Mouse (Mus musculus) testis, postnatal 14 days (tissue): Measurements from ENCODE around the gene Cdc42bpa.
"Not testable (repeated sequence)": the region's sequence is repeated elsewhere in the genome, so short reads cannot be mapped to it uniquely, and the experiment has no call there.

Experiments
- DNase-seq: peaks from one replicate; pipeline ENCODE4 v3.0.0; 2021; ENCODE audit warnings: low spot score

Cdc42bpa gene

DNA sequence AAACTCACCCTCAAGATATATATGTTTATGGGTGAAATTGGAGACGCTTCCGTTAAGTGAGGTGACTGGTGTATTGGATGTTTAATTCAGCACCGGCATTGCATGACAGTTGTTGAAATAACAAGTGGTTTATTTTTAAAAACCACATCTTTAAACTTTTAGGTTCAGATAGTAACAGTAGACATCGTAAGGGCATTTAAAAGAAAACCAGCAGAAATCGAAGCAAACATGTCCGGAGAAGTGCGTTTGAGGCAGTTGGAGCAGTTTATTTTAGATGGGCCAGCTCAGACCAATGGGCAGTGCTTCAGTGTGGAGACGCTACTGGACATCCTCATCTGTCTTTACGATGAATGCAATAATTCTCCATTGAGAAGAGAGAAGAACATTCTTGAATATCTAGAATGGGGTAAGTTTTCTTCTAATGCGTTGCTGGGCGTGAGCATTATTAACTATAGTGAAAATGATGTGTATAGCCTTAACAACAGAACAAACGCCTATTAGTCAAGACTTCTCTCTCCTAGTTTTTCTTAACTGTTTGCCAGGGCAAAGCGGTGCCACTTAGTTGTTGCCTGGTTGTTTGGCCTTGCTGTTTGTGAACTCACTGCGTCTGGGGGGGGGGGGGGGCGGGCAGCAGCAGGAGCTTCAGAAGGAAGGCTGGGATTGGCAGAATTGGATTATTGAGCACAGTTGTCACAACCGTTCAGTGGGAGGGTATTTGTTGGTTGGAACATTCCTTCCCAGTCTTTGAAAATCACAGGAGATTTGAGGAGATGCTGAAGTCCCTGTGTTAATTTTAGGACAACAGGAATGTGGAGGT is 818 bp downstream of the Cdc42bpa start:
- no peak for DNase-seq

DNA sequence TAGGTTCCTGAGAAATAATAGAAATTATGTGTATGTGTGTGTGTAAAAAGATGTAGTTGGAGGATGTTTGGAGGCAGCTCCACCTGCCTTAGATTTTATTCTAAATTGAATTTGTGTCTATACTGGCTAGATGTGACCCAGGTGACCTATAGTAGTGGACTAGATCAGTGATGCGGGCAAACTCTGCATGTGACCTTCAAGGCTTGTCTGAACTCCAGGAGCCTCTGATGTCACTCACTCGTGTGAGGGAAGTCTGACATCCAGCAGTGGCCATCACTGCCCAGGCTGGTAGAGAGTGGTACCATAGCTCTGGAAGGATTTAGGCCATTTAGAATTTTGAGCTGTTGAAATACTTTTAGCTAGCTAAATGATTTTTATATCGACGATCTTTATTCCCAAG is 1.5 kb downstream of the Cdc42bpa start:
- no peak for DNase-seq

DNA sequence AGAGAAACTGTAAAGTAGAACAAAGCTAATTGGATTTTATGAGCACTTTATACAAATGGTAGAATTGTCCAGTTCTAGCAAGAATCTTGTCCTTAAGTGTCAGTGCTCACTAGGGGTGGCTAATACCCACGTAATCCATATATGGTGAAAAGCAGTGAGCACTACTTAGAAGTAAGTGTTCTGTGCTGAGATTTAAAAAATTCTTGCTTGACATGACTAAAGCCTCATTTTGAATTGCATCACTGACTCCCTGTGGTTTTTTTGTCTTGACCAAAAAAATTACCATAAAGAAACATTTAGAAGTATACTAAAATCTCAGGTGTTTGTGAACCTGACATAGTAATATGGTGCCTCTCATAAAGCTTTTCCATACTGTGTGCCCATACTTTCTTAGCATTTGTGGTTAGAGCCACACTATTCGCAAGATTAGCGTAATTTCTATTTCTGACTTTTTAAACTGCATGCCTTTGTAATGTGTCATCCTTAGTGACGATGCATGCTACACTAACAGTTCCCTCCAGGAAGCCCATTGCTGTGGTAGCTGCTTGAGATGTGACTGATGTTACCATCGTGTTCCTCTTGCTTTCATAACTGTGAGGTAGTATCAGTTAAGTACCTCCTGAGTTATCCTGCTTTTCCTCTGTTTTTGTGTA is 9.6 kb downstream of the Cdc42bpa start:
- DNase-seq: no peak

DNA sequence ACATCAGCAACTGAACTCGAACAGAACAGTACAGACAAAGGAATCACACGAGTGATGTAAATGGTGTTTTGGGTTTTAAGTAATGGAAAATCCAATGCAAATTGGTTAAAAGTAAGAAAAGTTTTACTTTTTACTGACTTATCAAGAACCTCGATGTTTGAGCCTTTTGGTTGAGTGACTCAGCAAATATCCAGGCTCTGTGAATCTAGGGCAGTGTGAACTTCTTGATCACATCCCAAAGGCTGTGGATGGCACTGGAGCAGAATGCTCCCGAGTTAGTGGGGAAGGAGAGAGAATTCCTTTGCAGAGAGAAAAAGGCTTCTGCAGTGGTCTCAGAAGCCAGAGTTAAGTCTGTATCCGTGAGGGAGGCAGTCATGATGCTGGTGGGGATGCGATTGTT is 14.7 kb downstream of the Cdc42bpa start:
- no peak for DNase-seq

DNA sequence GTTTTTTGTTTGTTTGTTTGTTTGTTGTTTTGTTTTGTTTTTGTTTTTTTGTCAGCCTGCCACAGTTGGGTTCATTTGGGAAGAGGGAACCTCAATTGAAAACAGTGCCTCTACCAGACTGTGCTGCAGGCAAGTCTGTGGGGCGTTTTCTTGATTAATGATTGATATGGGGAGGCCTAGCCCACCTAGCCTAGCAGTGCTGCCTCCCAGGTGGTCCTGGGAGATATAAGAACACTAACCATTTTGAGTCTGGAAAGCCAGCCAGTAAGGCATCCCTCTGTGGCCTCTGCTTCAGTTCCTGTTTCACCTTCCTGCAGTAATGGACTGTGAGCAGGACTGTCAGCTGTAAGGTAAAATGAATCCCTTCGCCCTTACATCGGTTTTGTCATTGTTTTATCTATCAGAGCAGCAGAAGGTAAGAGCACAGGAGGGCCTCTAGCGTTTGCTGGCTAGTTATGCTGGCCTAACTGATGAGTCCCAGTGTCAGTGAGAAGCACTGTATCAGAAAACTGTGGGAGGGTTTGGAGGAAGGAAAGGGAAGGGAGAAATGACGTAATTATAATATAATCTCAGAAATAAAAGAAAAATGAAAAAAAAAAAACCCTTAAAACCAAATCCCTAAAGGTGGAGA is 15.5 kb downstream of the Cdc42bpa start:
- DNase-seq: no peak

DNA sequence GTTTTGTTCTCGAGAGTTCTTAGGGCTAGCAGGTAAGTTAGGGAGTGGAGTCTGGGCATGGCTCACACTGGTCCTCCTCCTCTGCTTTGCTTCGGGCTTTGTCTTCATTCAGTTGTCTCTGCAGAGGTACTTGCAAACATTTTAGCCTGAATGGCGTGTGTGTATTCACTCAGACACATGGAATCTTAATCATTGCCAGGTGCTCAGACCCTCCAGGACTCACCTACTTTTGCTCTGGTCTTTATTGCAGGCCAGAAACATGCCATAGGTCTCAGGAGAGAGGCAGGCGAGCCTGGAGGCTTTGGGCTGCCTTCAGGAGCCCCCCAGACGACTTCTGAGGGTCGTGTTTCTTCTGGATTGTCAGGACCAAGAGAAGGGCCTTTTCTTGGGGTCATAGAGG is 17.2 kb downstream of the Cdc42bpa start:
- DNase-seq: no peak

DNA sequence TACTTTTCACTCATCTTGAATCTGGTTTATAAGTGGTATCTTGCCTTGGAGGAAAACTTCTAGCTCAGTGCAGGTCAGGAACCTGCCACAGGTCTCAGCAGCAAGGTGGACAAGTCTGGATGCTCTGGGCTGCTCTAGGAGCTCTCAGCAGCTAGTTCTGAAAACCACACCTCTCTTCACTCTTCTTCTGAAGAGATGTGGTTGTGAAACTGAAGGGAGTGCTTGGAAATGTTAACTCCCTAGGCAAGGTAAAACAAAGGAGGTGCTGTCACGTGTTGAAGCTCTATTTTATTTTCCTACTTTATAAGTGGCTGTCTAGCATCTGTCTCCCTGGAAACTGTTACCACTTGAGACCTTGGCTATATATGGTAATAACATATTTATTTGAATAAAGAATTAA is 18.5 kb downstream of the Cdc42bpa start:
- no peak for DNase-seq

DNA sequence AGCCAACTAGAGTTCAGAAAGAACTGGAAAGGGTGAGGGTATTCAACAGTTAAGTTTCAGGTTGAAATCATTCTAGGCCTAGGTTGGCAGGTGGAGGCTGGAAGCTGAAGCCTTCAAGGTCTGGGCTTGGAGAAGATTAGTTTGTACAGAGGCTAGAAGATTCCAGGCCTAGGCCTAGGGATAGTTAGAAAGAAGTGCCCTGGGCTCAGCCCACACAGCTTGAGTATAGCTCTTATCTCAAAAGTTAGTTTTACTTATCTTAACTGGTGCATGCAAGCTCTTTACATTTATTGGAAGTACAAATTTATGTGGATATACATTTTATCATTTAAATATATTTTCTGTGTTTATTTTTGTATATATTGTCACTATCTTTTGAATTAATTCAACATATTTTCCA is 21.4 kb downstream of the Cdc42bpa start:
- no peak for DNase-seq

DNA sequence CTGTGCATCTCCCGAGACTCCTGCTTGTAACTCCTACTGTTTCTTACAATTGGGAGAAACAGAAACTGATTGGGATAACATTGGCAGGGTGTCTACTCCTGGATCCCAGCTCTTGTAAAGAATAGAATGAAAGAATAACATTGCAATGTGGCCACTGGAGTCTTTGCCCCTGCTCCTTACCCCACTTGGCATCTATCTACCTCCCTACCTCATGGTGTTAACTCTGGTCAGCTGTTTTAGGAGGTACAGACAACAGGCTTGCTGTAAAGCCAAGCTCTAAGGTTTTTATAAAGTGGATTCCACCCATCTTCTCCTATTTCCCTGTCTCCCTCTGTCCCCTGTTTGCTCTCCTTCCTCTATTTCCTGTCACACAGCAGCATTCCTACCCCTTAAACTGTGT is 21.9 kb downstream of the Cdc42bpa start:
- no peak for DNase-seq

DNA sequence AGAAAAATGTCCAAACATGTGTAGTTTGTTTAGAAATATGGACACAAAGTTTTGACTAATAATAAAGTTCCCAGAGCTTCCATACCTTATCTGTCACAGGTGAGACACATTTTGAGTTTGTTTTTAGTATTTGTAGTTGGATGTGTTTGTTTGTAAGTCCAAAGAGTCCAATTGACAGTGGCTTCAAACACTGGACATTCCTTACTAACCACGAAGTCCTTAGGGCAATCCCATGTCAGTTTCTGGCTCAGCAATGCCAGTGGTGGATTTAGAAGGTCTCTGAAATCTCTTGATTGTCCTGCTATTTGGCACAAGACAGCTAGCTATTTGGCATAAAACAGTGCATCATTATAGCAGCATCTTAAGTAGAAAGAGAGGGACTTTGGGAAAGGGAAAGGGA is 22.7 kb downstream of the Cdc42bpa start:
- no peak for DNase-seq

DNA sequence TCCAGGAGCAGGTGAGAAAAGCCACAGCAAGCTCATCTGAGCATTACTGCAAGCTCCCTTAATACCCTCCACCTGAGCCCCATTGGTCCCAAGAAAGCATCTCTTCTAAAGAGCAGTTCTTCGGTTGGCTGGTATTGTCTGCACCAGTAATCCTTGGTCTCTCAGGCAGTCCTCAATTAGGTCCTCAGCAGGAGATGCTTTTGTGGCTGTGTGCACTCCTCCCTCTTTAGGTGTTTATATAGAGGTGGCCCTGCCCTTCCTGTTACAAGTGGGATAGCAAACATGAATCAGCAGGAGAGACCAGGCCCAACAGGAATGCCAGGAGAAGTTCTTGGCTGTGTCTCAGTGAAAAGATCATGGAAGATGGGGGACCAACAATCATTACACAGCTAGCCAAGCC is 23.9 kb downstream of the Cdc42bpa start:
- DNase-seq: no peak

DNA sequence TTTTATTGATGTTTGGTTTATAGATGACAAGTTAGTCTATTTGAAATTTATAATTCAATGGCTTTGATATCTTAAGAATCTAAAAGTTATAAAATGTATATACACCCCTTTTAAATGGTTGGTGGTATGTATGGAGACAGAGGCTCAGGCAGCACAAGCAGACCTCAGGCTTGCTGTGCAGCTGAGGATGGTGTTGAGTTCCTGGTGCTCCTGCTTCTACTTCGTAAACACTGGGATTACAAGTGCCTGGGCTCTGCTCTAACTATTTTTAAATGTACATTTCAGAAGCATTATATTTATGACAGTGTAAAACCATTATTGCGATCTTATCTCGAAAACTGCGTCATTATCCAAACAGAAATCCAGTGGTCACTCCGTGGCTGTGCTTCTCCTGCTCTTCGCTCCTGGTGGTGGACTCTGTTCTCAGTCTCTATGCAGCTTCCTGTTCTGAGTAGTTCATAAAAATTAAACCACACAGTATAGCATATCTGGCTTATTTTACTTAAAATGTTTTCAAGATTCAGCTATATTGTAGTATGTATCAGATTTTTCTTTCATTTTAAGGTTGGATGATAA is 31.5 kb downstream of the Cdc42bpa start:
- no peak for DNase-seq

DNA sequence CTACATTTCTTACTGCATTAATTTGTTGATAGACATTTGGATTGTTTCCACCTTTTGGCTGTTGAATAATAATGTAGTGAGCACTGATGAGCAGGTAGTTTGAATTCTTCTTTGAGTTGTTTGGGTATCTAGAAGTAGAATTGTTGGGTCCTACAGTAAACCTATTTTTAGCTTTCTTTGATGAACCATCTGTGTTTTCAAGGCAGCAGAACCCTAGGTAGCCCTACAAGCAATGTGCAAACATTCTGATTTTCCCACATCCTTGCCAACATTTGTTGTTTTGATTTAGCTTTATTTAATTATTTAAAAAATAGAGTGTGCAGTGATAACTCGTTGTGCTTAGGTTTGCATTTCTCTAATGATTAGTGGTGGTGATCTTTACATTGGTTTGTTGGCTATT is 32.0 kb downstream of the Cdc42bpa start:
- DNase-seq: no peak

DNA sequence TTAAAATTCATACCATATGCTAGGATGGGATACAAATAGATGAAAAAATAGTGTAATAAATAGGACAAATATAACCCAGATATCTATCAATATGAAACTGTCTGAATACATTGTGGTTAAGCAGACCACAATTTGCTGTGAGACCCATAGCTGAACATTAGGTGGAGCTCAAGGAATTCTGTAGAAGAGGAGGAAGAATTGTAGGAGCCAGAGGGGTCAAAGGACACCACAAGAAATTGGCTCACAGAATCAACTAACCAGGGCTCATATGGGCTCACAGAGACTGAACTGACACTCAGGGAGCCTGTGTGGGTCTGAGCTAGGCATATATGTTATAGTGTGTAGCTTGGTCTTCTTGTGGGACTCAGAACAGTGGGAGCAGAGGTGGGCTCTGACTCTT is 47.8 kb downstream of the Cdc42bpa start:
- no peak for DNase-seq

DNA sequence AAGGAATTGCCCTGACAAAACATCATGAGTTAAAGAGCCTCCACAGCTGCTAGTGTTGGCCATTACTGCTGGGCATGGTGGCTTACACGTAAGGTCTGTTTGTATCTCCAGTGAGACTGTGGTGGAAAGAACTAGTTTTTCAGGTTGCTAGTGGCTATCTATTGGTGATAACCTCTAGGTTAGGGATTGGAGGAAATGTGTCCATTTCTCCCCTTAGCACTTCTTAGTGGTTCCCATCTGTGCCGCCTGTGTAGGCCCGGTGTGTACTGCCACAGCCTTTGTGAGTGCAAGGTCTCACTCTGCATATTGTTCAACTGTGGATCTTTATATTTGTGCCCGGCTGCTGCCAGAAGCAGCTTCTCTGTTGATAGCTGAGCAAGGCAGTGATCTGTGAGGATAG is 53.2 kb downstream of the Cdc42bpa start:
- no peak for DNase-seq

DNA sequence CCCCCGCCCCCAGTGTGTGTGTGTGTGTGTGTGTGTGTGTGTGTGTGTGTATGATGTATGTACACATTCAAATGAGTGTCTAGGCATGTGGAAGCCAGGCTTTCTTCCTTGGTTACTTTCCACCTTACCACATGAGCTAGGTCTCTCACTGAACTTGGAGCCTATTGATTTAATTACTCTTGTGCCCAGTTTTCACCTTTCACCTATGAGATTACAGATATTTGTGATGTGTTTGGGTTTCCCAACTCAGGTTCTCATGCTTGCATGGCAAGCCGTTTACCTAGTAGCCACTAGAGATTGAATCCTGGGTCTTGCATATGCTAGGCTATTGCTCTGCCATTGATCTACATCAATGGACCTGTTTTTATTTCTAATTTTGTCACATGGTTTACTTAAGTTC is 57.9 kb downstream of the Cdc42bpa start:
- no peak for DNase-seq

DNA sequence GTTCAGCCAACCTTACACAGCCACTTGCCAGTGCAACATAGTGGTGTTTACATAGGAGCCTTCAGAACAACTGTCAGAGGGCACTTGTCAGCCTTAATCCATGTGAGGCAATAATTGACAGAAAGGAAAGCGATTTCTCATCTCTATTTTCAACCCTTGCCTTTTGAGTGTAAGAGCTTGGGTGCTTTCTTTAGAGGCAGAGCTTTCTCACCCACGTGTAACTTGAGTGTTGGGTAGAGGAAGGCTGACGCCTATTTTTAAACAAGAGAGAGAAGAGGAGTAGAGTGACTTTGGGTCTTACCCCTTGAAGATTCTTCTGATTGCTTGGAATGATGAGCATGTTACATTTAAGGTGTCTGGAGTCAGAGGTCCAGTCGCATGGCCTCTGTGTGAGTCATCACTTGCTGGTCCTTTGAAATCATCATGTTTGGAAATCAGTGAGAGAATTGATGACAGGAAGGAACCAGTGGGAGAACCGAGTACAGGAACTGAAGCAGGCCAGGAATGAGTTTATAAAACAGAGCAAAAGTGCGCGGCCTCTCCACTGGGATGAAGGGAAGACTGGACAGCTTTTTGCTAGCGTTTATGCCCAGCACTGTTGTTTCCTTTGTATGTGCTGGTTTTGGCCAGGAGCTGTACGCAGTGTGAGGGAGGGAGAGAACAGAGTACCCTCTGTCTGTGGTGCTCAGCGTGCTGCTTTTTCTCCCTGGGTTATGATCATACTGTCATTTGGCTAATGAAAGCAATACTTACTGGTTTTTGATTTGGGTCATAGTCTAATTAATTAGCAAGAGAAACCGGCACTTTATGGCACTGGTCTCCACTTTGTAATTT is 61.4 kb downstream of the Cdc42bpa start:
- DNase-seq: no peak

DNA sequence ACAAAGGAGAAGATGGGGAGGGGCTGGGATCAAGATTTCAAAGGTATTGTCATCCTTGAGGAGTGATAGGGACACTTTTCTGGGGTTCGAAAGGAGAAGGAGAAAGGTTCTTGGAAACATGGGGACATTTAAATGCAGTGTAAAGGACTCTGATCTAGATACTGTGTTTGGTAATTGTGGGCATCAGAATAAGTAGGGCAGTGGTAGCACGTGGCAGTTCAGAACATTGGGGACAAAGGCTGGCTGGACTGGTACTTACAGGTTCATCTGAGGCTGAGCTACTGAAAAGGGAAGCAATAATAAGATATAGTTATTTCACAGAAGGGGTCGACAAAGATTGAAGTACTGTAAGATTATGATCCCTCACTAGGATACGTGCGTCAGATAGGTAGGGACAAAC is 63.2 kb downstream of the Cdc42bpa start:
- no peak for DNase-seq

DNA sequence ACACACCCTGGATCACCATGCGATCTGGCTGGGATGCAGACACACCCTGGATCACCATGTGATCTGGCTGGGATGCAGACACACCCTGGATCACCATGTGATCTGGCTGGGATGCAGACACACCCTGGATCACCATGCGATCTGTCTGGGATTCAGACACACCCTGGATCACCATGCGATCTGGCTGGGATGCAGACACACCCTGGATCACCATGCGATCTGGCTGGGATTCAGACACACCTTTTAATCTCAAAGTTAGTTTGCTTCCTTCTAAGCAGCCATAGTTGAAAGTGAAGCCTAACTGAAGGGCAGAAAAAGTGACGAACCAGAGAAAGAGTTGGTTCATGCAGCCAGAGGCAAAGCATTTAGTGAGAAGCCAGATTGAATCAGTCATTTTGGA is 69.6 kb downstream of the Cdc42bpa start:
- not testable (repeated sequence) for DNase-seq

DNA sequence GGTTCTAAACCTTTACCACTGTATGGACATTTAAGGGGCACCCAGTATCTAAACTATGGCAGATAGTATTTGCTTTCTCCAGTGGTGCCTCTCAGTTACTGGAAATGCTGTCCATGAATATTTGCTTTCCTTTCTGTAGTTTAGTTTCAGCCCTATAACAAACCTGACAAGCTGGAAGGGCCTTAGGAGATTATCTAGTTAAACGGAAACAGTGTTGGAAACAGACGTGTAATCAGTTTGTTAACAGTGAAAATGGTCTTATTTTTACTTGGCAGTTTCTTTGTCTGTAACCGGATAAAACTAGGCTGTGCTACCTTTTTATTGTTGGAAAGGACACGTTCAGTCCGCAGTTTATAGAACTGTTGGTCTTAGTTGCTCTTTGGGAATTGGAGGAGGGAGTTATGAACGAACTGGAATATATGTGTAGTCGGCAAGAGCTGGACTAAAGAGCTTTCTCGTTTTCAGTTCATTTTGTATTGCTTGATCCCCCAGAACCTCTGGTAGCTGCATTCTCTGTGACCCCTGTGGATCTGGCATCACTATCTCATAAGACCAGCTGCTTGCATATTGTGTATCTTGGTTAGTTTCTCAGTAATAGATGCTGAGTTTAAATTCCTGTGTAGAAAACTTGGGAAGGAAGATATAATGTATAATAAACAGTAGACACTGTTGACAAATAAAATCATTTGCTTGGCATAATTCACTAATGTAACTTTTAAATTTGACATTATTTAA is 70.5 kb downstream of the Cdc42bpa start:
- DNase-seq: no peak
